ENCODE assay signal across 15 mouse cellular contexts in the genomic region with DNA sequence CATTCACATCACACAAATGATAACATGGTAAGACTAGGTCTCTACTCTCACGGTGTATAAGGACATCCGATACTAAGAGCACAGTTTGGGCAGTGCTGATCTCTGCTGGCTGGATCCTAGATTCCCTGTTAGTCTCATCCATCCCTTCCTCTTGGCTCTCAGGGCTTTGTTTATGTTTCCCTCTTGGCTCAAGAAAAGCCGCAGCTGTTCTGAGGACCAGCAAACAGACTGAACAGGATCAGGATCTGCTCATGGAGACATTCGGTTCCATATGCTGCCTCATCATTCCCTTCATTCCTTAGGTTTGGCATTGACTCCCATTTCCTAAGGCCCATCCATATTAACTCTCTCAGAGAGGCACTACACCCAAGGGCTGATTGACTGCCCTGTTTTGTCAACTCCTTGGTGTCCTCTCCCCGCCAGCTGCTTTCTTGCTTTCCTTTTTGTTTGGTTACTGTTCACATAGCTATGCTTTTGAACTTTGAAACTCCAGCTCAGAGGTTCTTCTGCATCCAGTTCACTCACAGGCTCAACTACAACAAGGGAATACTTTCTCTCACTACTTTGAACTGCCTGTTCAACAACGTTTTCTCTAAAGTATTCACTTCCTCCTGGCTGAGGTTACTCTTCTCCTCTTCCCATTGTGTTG.
DNase-seq lines count a peak whose midpoint lies in the region; ATAC-seq lines count a peak whose summit lies in the region.
"Had no signal": no experiment of that assay in that cellular context is flagged by ENCODE, and none has a peak within 500 bp of the region (broad histone marks: within the 10 kb centered on the region; RNA-seq: fewer than 3 reads in every experiment).

No protein-coding gene starts in this region.

- 0 out of 2 replicates have a peak overlapping the region, but pooled peaks have one; percentile 46 for H3K27ac ChIP-seq in lung, embryonic 16.5 days (ENCODE audit: low read length)
- H3K27ac ChIP-seq in stomach, embryonic 16.5 days (ENCODE audit: low read length) = no peak overlapping the region
- H3K27ac ChIP-seq: embryonic facial prominence, embryonic 13.5 days; hindbrain, embryonic 13.5 days had no signal

- H3K36me3 ChIP-seq in lung, embryonic 16.5 days (ENCODE audit: control insufficient read depth, insufficient read depth, low read length) = no peaks in the 10 kb centered on the region
- no peaks in the 10 kb centered on the region for H3K36me3 ChIP-seq in stomach, embryonic 16.5 days (ENCODE audit: control insufficient read depth, insufficient read depth, low read length)
- H3K36me3 ChIP-seq: embryonic facial prominence, embryonic 13.5 days; hindbrain, embryonic 13.5 days had no signal

- 35% methylated on average over 6 of the region's 6 CpGs for WGBS in lung, embryonic 16.5 days
- WGBS in stomach, embryonic 16.5 days = 48% methylated on average over 6 of the region's 6 CpGs

- no peaks in the 10 kb centered on the region for H3K9me3 ChIP-seq in lung, embryonic 16.5 days (ENCODE audit: control insufficient read depth, low read length)
- H3K9me3 ChIP-seq in stomach, embryonic 16.5 days (replicated peaks; ENCODE audit: control insufficient read depth, low read length) = no peaks in the 10 kb centered on the region
- H3K9me3 ChIP-seq: embryonic facial prominence, embryonic 13.5 days; hindbrain, embryonic 13.5 days had no signal

- H3K4me3 ChIP-seq in lung, embryonic 16.5 days (ENCODE audit: low read length) = no peak overlapping the region
- H3K4me3 ChIP-seq in stomach, embryonic 16.5 days (replicated peaks; ENCODE audit: low read length) = no peak overlapping the region
- H3K4me3 ChIP-seq: embryonic facial prominence, embryonic 13.5 days; hindbrain, embryonic 13.5 days had no signal

- no peak overlapping the region for H3K9ac ChIP-seq in lung, embryonic 16.5 days (ENCODE audit: low read length)
- no peak overlapping the region for H3K9ac ChIP-seq in stomach, embryonic 16.5 days (ENCODE audit: low read length)
- H3K9ac ChIP-seq: embryonic facial prominence, embryonic 13.5 days; hindbrain, embryonic 13.5 days; liver, postnatal 0 days had no signal

- no peaks in the 10 kb centered on the region for H3K4me1 ChIP-seq in lung, embryonic 16.5 days (replicated peaks; ENCODE audit: control insufficient read depth, insufficient read depth, low read length)
- no peaks in the 10 kb centered on the region for H3K4me1 ChIP-seq in stomach, embryonic 16.5 days (ENCODE audit: control insufficient read depth, insufficient read depth, low read length)
- H3K4me1 ChIP-seq: embryonic facial prominence, embryonic 13.5 days; hindbrain, embryonic 13.5 days had no signal

- ATAC-seq in lung, embryonic 16.5 days (ENCODE audit: low read depth) = peak; percentile 98
- ATAC-seq in stomach, embryonic 16.5 days (ENCODE audit: insufficient read depth, low FRiP score) = peak; percentile 80
- no peak for ATAC-seq in megakaryocyte, adult 5-6 weeks (ENCODE audit: poor library complexity, severe bottlenecking)
- ATAC-seq: liver, postnatal 0 days; midbrain, embryonic 16.5 days; Patski had no signal

- DNase-seq in ovary, postnatal 14 days (ENCODE audit: low spot score) = peak; percentile 1
- no peak for DNase-seq in ovary, postnatal 36 days (ENCODE audit: low spot score)
- DNase-seq in kidney, adult 9 months = peak; percentile 82
- DNase-seq in spleen, postnatal 14 days (ENCODE audit: low spot score in 2 of 2) = no peak
- DNase-seq: cerebellum, postnatal 14 days; gastrocnemius, postnatal 25 days; liver, postnatal 0 days had no signal

- H3K4me2 ChIP-seq in lung, embryonic 16.5 days (ENCODE audit: low read depth, low read length) = no peak overlapping the region
- no peak overlapping the region for H3K4me2 ChIP-seq in stomach, embryonic 16.5 days (ENCODE audit: low read depth, low read length)
- H3K4me2 ChIP-seq: embryonic facial prominence, embryonic 13.5 days; hindbrain, embryonic 13.5 days had no signal

- H3K27me3 ChIP-seq in lung, embryonic 16.5 days (ENCODE audit: control insufficient read depth, insufficient read depth, low read depth, low read length) = no peaks in the 10 kb centered on the region
- no peaks in the 10 kb centered on the region for H3K27me3 ChIP-seq in stomach, embryonic 16.5 days (ENCODE audit: control insufficient read depth, insufficient read depth, low read length)
- H3K27me3 ChIP-seq: CH12.LX; embryonic facial prominence, embryonic 13.5 days; hindbrain, embryonic 13.5 days; Patski had no signal

Comparison
In these comparisons a context has a peak if more than half of its experiments do, and no peak if none do; other contexts are left out.
1. DNase-seq: peak in ovary, postnatal 14 days (single experiment) and kidney, adult 9 months (single experiment); none in ovary, postnatal 36 days (single experiment) and spleen, postnatal 14 days (0 of 2).